Mouse (Mus musculus) liver, postnatal 0 days (tissue): Measurements from ENCODE around the gene Tlr8. TPM values are rescaled to one million over a fixed set of nuclear protein-coding genes. Genes with fewer than 3 reads are reported as not detected.

ENCODE experiments used
- ATAC-seq: fragments of 200-750 bp; cut with Nextera tagmentation; 2 replicates; pipeline ENCODE4 v1.8.0; 2017; ENCODE audit warnings: mild to moderate bottlenecking, moderate library complexity
- DNase-seq: peaks from one replicate; pipeline ENCODE4 v3.0.0-alpha.2; 2016
- H3K27ac ChIP-seq: fragments of 300-500 bp; sonication (generic); 2 replicates; pipeline ENCODE4 v1.5.1; 2014; ENCODE audit warnings: antibody characterized with exemption, moderate library complexity, mild to moderate bottlenecking, low read depth
- H3K27me3 ChIP-seq: fragments of 300-500 bp; sonication (generic); 2 replicates; pipeline ENCODE4 v1.6.1; 2014; ENCODE audit warnings: low read length, control low read depth, mixed read lengths; ENCODE audit not compliant: insufficient read depth
- H3K36me3 ChIP-seq: fragments of 300-500 bp; sonication (generic); replicated peaks from 2 replicates; pipeline ENCODE4 v1.6.1; 2014; ENCODE audit warnings: mild to moderate bottlenecking, control low read depth, low read length, moderate library complexity, mixed read lengths; ENCODE audit not compliant: insufficient read depth
- H3K4me1 ChIP-seq: fragments of 300-500 bp; sonication (generic); 2 replicates; pipeline ENCODE4 v1.6.1; 2014; ENCODE audit warnings: antibody characterized with exemption, mild to moderate bottlenecking, control low read depth; ENCODE audit not compliant: insufficient read depth
- H3K4me2 ChIP-seq: fragments of 300-500 bp; sonication (generic); 2 replicates; pipeline ENCODE4 v1.6.1; 2014; ENCODE audit warnings: low read depth, mild to moderate bottlenecking, low read length, moderate library complexity, mixed read lengths
- H3K4me3 ChIP-seq: fragments of 300-500 bp; sonication (generic); 2 replicates; pipeline ENCODE4 v1.5.1; 2014; ENCODE audit warnings: low read depth, low read length
- H3K9ac ChIP-seq: fragments of 300-500 bp; sonication (generic); replicated peaks from 2 replicates; pipeline ENCODE4 v1.6.1; 2014; ENCODE audit warnings: mild to moderate bottlenecking, moderate library complexity
- H3K9me3 ChIP-seq: fragments of 300-500 bp; sonication (generic); 2 replicates; pipeline ENCODE4 v1.6.1; 2016; ENCODE audit warnings: mild to moderate bottlenecking, control low read depth, low read length, mixed read lengths
- CTCF ChIP-seq: sonication (generic); IDR thresholded peaks from 2 replicates; pipeline ENCODE4 v1.5.1; 2016; ENCODE audit warnings: antibody characterized with exemption, low read depth
- EP300 ChIP-seq: IDR thresholded peaks from 2 replicates; pipeline ENCODE4 v1.6.1; 2016; ENCODE audit warnings: antibody characterized with exemption, low read depth, mild to moderate bottlenecking
- WGBS: fragments of 180-500 bp; shearing (Covaris S2); extraction: QIAGEN DNeasy Blood & Tissue Kit; methylation state at CpG from one replicate; pipeline ENCODE4 v1.1.7; 2014; ENCODE audit not compliant: insufficient replicate concordance; 5-methylcytosine and 5-hydroxymethylcytosine counted together
- polyA plus RNA-seq: library from polyadenylated mRNA; unstranded; fragments of >200 nt; fragmentation: Nextera tagmentation; extraction: Ambion mirVana; gene quantifications from 2 replicates; pipeline ENCODE4 v1.2.1, GENCODE M21; 2015

Gene Tlr8
- polyA plus RNA-seq, 1 experiment from 2014 or later = 0.96 TPM

- H3K27me3 ChIP-seq = no peaks in the 10 kb centered on the region
- WGBS = 42% methylated on average over 7 of the region's 7 CpGs
- TF ChIP-seq EP300 (no peak), CTCF (no peak)
- H3K27ac ChIP-seq = peak overlapping the region; percentile 76
- H3K9ac ChIP-seq = no peak overlapping the region
- DNase-seq = peak; percentile 40
- no peaks in the 10 kb centered on the region for H3K4me1 ChIP-seq
- 0 out of 2 replicates have a peak overlapping the region, but pooled peaks have one; percentile 32 for H3K4me2 ChIP-seq
- peak; percentile 60 for ATAC-seq
- no peaks in the 10 kb centered on the region for H3K36me3 ChIP-seq
- H3K4me3 ChIP-seq = no peak overlapping the region
- no peaks in the 10 kb centered on the region for H3K9me3 ChIP-seq
Observed at GRCm38 (mm10) chrX:167227138-167227537, 37.0 kb downstream of the Tlr8 start.

DNA sequence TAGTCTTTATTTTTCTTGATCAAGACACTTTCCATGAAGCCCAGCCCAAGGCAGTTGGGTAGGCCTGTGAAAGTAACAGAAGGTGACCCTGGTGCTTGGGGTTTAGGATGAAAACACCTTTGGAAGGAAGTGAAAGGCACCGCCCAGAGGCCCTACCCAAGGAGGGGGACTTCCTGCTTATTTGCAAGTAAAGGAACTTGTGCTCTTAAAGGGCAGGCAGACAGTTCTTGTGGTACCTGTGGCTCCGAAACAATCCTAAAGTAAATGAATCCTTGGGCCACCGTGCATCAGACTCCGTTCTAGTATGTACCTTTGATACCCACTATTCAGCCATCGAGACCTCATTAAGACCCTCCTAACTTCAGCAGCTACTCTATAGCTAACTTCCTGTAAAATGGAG, 37.6 kb downstream of the Tlr8 start:
- Histone ChIP-seq H3K36me3 (no peaks in the 10 kb centered on the region), H3K4me1 (no peaks in the 10 kb centered on the region), H3K4me2 (peak overlapping the region; percentile 32; the same call in 1 of the 2 replicates), H3K9ac (no peak overlapping the region), H3K9me3 (no peaks in the 10 kb centered on the region), H3K27ac (peak overlapping the region; percentile 76), H3K4me3 (no peak overlapping the region), H3K27me3 (no peaks in the 10 kb centered on the region)
- 56% methylated on average over 5 of the region's 5 CpGs for WGBS
- DNase-seq (peak; percentile 25), ATAC-seq (no peak)
- TF ChIP-seq EP300 = no peak
- TF ChIP-seq CTCF = no peak

GRCm38 (mm10) chrX:167212707-167213106, 51.4 kb downstream of the Tlr8 start:
- DNase-seq (peak; percentile 15), ATAC-seq (no peak)
- Histone ChIP-seq H3K36me3 (no peaks in the 10 kb centered on the region), H3K9ac (no peak overlapping the region), H3K4me3 (no peak overlapping the region), H3K27me3 (peaks cover 5% of the 10 kb centered on the region; the same call in 1 of the 2 replicates), H3K4me1 (no peaks in the 10 kb centered on the region), H3K9me3 (no peaks in the 10 kb centered on the region), H3K4me2 (0 out of 2 replicates have a peak overlapping the region, but pooled peaks have one; percentile 18), H3K27ac (no peak overlapping the region; the same call in 1 of the 2 replicates)
- TF ChIP-seq CTCF (peak; percentile 44), EP300 (no peak)
- WGBS = 41% methylated on average over 8 of the region's 8 CpGs

- Histone ChIP-seq H3K9ac (no peak overlapping the region), H3K4me1 (no peaks in the 10 kb centered on the region), H3K27me3 (peaks cover 5% of the 10 kb centered on the region; the same call in 1 of the 2 replicates), H3K4me3 (no peak overlapping the region), H3K4me2 (0 out of 2 replicates have a peak overlapping the region, but pooled peaks have one; percentile 18), H3K9me3 (no peaks in the 10 kb centered on the region), H3K36me3 (no peaks in the 10 kb centered on the region), H3K27ac (peak overlapping the region; percentile 34)
- no peak for TF ChIP-seq CTCF
- TF ChIP-seq EP300 = no peak
- ATAC-seq (no peak), DNase-seq (no peak)
- 45% methylated on average over 9 of the region's 9 CpGs for WGBS
Observed at GRCm38 (mm10) chrX:167211871-167212555, 52.1 kb downstream of the Tlr8 start.

DNA sequence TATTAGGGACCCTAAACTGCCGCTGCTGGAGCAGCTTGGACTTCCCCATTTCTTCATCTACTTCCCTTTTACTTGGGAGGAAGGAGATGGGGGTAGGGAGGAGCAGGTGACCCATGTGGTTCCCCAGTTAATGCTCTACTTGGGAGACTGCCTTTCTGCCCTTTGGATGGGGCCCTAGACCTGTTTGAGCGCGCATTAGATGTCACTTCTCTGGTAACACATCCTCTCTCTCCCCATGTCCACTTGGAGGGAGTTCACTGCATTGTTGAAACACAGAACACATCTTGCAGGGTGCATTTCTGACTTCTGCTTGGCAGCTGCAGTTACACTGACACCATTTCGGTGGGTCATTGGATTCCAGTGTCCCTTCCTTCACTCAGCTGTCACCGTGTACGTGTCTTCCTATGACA, 53.8 kb downstream of the Tlr8 start:
- peak overlapping the region; percentile 81 for H3K27ac ChIP-seq
- ATAC-seq (peak; percentile 57), DNase-seq (peak; percentile 20)
- no peaks in the 10 kb centered on the region for H3K4me1 ChIP-seq
- H3K4me2 ChIP-seq = peak overlapping the region; percentile 67
- TF ChIP-seq EP300 (no peak), CTCF (no peak)
- no peaks in the 10 kb centered on the region for H3K9me3 ChIP-seq
- peaks cover 8% of the 10 kb centered on the region; the same call in 1 of the 2 replicates for H3K27me3 ChIP-seq
- H3K36me3 ChIP-seq = no peaks in the 10 kb centered on the region
- no peak overlapping the region for H3K9ac ChIP-seq
- 21% methylated on average over 6 of the region's 6 CpGs for WGBS
- peak overlapping the region; percentile 56; the same call in 1 of the 2 replicates for H3K4me3 ChIP-seq

DNA sequence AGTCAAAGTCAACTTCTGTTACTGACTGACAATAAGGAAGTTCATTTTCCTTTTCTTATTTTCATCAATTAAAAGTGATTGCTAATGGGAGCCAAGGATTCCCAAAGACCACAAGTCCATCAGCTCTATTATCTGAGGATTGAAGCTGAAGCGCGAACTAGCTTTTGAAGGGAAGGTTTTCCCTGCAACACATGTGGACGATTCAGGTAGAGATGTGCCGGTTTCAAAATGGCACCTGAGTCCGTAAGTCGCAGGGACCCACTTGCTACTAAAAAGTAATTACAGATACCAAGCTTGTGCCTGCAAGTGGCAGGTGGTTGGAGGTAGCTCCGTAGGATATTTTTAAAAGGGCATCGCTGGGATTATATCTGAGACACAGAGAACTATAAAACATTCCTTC, 54.3 kb downstream of the Tlr8 start:
- peaks cover 8% of the 10 kb centered on the region; the same call in 1 of the 2 replicates for H3K27me3 ChIP-seq
- 41% methylated on average over 8 of the region's 8 CpGs for WGBS
- H3K9ac ChIP-seq = no peak overlapping the region
- peak overlapping the region; percentile 56 for H3K4me3 ChIP-seq
- no peaks in the 10 kb centered on the region for H3K9me3 ChIP-seq
- H3K4me2 ChIP-seq = peak overlapping the region; percentile 67
- DNase-seq (no peak), ATAC-seq (no peak)
- H3K27ac ChIP-seq = peak overlapping the region; percentile 81
- TF ChIP-seq EP300 (no peak), CTCF (no peak)
- H3K4me1 ChIP-seq = no peaks in the 10 kb centered on the region
- H3K36me3 ChIP-seq = no peaks in the 10 kb centered on the region
